Mouse (Mus musculus) layer of hippocampus, adult 2 months (tissue): Measurements from ENCODE around the gene Klhdc8b. TPM values are rescaled to one million over a fixed set of nuclear protein-coding genes. Genes with fewer than 3 reads are reported as not detected.

Source experiments
- DNase-seq, 2 experiments: peaks; one replicate each; pipeline ENCODE4 v3.0.0; 2022; ENCODE audit warnings: low spot score in 2 of 2
- H3K27ac ChIP-seq: fragments of 200-600 bp; 2 replicates; pipeline ENCODE4 v1.8.1; 2022
- H3K4me3 ChIP-seq: fragments of 200-600 bp; 2 replicates; pipeline ENCODE4 v1.8.1; 2022; ENCODE audit warnings: mild to moderate bottlenecking
- CTCF ChIP-seq: fragments of 200-600 bp; conservative IDR thresholded peaks from 2 replicates; pipeline ENCODE4 v1.8.1; 2022; ENCODE audit warnings: antibody characterized with exemption, mild to moderate bottlenecking, moderate library complexity
- total RNA-seq, 2 experiments: library from RNA; stranded (reverse); gene quantifications; 2 replicates each; pipeline ENCODE4 v1.2.3; 2021

Gene Klhdc8b
- total RNA-seq, 2 experiments from 2014 or later, result 16.7 to 19.6 TPM

DNA sequence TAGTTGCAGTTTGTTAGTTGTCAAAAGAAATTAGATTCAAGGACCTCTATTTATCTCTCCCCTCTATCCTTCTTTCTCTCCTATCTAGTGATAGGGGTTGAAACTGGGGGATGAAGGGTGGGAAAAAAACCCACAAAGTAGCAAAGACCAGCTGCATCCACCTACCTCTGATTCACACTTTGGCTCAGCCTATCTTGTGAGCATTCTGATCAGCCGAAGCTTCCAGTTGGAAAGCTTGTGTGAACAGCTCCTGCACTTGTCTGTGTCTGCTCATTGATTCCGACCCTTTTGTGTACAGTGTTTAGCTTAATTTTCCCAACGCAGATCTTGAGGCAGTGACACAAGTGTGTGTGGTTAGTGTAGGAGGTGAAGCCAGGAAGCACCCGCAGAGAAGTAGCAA, 7.9 kb downstream of the Klhdc8b start:
- TF ChIP-seq CTCF, result no peak
- no peak overlapping the region; the same call in 1 of the 2 replicates for H3K4me3 ChIP-seq
- H3K27ac ChIP-seq, result peak overlapping the region; percentile 85
- DNase-seq, result peak; percentile 30 to 51

DNA sequence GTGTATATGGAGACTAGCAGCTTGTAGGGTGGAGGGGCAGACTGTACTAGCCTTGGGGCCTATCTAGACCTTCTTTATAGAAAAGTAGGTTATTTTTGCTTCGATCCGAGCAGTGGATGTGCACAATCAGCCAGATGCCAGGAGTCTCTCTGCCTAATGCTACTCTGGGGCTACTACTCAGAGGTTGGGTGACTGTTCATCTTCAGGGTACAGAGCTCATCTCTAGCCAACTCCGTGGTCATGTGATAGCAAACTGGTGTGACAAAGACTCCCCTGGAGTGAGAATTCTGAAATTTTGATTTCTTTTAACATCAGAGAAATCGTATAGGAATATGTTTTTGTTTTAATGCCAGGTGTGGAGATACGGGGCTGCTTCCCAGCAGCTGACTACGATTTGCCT, 8.5 kb downstream of the Klhdc8b start:
- no peak for TF ChIP-seq CTCF
- H3K27ac ChIP-seq, result peak overlapping the region; percentile 85
- peak overlapping the region; percentile 68 for H3K4me3 ChIP-seq
- DNase-seq, result no peak

DNA sequence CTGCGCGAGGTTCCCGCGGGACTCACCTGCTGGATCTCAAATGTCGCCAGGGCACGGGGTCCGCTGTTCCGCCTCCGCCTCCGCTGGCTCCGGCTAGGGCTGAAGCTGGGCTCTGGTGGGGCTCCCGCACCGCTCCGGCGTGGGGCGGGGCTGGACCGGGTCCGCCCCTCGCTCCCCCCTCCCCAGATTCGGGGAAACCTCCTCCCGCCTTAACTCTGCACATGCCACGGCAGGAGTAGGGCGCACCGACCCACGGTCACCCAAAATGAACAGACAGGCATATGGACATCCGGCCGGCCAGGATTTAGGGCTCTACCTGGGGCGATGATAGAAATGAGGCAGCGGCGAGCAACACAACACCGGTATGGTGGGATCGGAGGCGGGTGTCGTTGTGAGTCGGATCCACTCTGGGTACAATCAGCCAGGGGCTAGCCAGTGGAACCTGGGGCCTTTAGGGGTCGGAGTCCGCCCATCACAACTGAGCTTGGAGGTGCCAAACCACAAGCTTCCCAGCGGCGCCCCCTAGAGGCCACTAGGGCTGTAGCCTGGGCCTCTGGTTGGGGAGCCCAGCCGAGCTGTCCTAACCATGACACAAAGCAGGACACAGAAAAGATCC, 9.0 kb downstream of the Klhdc8b start:
- peak overlapping the region; percentile 68 for H3K4me3 ChIP-seq
- peak overlapping the region; percentile 85 for H3K27ac ChIP-seq
- peak; percentile 82 to 89 for DNase-seq
- peak; percentile 100 for TF ChIP-seq CTCF

DNA sequence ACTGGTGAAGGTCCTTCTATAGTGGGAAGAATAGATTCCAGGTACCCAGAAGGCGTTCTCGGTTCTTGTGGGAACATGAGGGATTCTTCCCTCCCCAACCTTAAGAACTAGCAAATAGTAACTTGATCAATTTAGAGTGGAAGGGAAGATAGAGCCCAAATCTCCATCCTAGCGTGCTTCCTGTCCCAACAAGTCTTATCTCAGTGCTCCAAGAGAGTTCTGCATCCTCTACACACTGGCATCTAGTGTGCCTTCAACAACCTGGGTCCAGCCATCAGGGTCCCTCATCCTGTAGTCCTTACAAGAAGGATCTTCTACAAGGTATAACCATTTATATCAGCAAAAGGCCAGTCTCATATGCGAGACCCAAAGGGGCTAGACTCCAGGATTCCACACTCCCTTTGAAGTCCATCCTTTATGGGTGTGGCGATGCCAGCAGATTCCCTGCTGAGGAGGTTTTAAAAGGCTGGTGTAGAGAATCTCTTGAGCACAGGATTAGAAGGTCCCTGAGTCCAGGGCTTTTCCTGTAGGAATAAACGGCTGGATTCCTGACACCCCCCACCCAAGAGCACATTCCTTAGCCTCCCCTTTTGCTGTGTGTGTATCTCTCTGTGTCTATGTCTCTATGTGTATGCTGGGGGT, 9.7 kb downstream of the Klhdc8b start:
- no peak for TF ChIP-seq CTCF
- no peak for DNase-seq
- peak overlapping the region; percentile 85 for H3K27ac ChIP-seq

DNA sequence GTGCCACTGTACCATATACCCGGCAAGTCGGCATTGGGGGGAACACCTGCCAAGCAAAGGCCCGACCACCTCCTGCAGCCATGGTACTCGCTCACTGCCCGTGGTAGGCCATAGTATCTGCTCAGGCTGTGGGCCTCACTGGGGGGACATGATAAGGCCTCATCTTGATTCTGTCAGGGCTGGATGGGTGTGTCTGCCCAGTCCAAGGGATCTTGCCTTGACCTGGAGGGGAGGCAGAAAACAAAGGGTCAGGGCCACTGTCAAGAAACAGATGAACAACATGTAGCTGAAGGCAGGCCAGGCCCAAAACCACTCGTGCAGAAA, 10.2 kb downstream of the Klhdc8b start:
- no peak for TF ChIP-seq CTCF
- peak overlapping the region; percentile 68; the same call in 1 of the 2 replicates for H3K4me3 ChIP-seq
- DNase-seq, result no peak
- H3K27ac ChIP-seq, result peak overlapping the region; percentile 75

More for the DNA sequence above, 9.7 kb downstream of the Klhdc8b start:
- H3K4me3 ChIP-seq, result peak overlapping the region; percentile 68

DNA sequence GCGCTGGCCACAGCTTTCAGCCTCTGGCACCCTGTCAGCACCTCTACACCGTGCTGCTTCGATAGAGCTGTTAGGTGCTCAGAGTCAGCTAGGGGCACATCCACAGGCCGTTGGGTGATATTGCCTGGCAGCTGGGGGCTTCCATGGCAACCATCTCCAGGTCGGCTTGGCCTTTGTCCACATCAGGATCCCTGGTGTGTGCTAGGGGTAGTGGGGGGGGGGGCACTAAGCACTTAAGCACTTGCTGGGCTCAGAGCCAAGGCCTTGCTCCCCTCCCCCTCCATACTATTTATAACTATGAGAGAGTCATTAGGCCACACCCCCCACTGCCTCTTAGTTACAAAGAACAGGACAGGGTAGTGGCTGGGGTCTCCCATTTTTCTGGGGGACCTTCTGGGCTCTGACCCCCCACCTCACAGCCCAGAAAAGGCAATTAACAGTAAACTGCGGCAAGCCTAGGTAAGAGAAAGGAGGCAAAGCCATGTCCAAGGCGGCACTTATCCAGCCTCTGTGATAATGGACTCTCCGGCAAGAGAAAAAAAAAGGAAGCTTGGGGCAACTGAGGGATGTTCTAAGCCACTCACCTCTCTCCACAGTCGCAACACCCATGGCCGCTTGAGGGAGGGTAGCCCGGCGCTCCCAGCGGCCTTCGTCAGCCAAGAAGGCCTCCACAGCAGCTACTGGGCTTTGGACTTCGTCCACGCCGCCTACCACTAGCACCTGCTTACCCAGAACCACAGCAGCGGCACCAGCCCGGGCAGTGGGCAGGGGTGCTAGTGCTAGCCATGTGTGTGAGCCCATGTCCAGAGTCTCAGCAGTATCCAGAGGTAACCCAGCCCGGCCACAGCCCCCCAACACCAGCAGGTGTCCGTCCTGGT, 10.8 kb downstream of the Klhdc8b start:
- H3K4me3 ChIP-seq, result peak overlapping the region; percentile 0; the same call in 1 of the 2 replicates
- DNase-seq, result no peak

DNA sequence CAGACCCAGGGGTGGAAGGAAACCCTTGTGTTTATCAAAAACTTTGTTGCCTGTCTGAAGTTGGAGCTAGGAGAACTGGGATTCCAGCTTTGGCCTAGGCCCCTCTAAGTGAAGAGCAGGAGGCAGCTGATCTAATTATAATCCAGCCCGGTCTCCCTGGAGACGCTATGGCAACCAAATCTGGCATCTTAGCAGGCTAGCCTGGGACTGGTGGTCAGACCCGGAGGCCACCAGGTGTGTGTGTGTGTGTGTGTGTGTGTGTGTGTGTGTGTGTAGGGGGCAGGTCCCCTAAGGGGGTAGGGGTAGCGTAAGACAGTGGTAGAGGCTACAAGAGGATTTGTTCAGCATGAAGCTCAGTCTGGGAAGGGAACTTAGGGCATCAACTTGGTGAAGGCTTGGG, 11.5 kb downstream of the Klhdc8b start:
- TF ChIP-seq CTCF, result no peak
- Histone ChIP-seq H3K4me3 (peak overlapping the region; percentile 29; the same call in 1 of the 2 replicates), H3K27ac (peak overlapping the region; percentile 75)
- peak; percentile 56 to 66 for DNase-seq

More for the DNA sequence above, 10.8 kb downstream of the Klhdc8b start:
- peak overlapping the region; percentile 75 for H3K27ac ChIP-seq
- no peak for TF ChIP-seq CTCF

DNA sequence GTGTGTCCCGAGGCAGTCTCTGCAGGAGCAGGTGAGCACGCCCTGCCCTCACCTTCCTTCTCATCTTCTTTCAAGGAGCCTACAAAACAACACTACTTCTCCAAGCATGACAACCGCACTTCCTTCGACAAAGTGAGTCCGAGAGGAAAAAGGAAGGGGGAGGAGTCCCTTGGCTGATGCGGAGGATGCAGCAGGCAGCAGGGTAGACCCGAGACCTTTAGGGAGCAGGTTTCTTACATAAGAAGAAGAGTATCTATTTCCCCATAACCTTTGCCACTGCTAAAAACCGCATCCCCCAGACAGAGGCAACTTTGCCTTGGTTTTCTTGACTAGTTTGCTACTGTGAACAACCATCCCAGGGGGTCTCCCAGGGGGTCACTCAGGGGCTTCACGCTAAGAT, 16.3 kb downstream of the Klhdc8b start:
- Histone ChIP-seq H3K4me3 (no peak overlapping the region), H3K27ac (no peak overlapping the region)
- DNase-seq, result no peak
- TF ChIP-seq CTCF, result no peak

DNA sequence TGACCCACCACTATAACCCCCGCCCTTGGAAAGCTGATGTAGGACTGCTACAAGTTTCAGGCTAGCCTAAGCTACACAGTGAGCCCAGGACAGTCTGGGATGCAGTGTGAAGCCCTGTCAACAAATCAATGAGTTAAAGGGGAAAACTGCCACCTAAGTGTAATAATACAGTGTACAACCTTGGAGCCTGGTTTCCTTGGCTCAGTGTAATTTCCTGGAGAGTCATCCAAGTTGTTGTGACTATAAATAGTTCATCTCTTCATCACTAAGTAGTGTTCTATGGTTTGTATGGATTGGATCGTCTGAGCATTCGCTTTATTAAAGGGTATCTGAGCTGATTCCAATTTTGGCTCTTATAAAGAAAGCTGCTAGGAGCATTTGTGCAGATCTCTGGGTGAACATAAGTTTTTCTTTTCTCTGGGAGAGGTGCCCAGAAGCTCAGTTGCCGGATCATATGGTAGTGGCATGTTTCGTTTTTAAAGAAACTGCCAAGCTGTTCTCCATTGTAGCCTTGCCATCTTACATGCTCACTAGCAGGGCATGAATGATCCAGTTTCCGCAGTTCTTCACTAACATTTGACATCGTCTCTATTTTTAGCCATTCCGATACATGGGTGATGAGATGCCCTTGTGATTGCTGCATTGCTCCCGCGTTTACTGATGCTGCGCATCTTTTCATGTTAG, 20.0 kb downstream of the Klhdc8b start:
- TF ChIP-seq CTCF, result no peak

DNA sequence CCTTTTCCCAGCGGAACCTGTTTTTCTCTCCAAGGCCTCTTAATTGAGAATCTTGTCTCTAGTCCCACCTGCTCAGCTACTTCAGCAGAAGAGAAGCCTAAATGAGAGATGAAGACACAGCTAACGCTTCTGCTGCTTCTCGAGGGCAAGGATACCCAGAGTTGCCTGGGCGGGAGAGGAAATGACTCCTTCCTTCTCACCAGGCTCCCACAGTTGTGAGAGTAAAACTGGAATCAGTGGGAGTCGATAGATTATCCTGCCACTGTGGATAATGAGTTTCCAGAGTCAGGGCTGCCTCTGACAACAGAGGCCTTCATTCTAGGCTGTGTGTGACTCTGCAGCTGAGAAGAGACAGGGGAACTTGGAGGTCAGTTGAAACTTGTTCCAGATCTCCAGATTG, 20.9 kb downstream of the Klhdc8b start:
- Histone ChIP-seq H3K4me3 (no peak overlapping the region), H3K27ac (no peak overlapping the region)
- DNase-seq, result no peak
- TF ChIP-seq CTCF, result no peak

More for the DNA sequence above, 20.0 kb downstream of the Klhdc8b start:
- DNase-seq, result peak; percentile 70 to 87
- H3K4me3 ChIP-seq, result no peak overlapping the region
- H3K27ac ChIP-seq, result 0 out of 2 replicates have a peak overlapping the region, but pooled peaks have one; percentile 2

DNA sequence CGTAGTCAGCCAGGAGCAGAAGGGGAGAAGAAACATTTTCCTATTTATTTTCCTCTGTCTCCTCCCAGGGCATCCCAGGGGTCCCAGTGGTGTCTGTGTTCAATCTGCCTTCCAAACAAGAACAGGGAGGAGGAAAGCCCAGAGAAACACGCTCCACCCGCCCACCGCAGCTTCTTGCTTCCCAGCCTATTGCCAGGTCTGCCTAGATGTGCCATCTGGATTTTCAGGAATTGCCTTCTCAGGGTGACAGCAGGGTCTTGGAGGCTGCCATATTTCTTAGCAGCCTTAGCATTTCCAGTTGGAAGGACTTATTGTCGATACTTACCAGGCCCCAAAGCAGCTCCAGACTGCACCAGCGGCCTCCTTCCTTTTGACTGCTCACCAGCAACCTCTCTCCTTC, 22.2 kb downstream of the Klhdc8b start:
- no peak overlapping the region for H3K4me3 ChIP-seq
- no peak overlapping the region for H3K27ac ChIP-seq
- no peak for TF ChIP-seq CTCF
- DNase-seq, result peak; percentile 51 to 55

DNA sequence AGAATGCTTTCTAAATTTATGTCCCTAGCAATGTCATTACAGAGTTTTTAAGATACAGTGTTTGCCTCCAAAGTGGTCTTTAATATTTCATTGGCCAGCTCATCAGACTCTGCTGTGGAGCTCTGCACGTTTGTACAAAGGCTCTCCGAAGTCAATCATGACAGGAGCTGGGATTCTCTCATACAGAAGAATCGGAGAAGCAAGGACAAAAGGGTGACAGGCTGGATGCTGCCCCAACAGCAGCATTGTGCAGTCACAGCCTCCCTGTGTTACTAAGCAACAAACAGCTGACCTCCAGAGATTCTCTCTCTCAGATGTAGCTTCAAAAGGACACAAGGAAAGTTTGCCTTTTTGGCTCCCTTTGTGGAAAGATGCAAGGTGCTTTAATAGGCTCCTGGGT, 25.2 kb downstream of the Klhdc8b start, which contains the start of gene BC048562:
Gene BC048562, plus strand, starts transcription at position 301 of the 400 bp plus-strand sequence.
- Histone ChIP-seq H3K4me3 (no peak within 1 kb of the TSS), H3K27ac (no peak within 1 kb of the TSS)
- DNase-seq, result no peak
- TF ChIP-seq CTCF, result no peak
